Mouse (Mus musculus): ENCODE data around the gene Ankrd44. TPM values are rescaled to one million over a fixed set of nuclear protein-coding genes. Genes with fewer than 3 reads are reported as not detected.
"Not testable (repeated sequence)": the region's sequence is repeated elsewhere in the genome, so short reads cannot be mapped to it uniquely, and the experiment has no call there.

The Ankrd44 gene
- 15.8 and 20.1 TPM in 2 replicates for polyA plus RNA-seq (2016; fragmentation: Nextera tagmentation; extraction: Ambion mirVana)

- H3K27ac ChIP-seq (replicated peaks): peak within 1 kb of the TSS; percentile 89
- 0% methylated on average over 85 of the region's 94 CpGs for WGBS
Observed at GRCm38 (mm10) chr1:54925971-54926771, at the start of gene Ankrd44. TSS of gene Ankrd44 (minus strand) at chr1:54926387.

GRCm38 (mm10) chr1:54971687-54972404 lies 45.7 kb upstream of the Ankrd44 start:
- H3K4me2 ChIP-seq (replicated peaks): no peak overlapping the region
- H3K9ac ChIP-seq (replicated peaks): no peak overlapping the region
- H3K4me3 ChIP-seq: no peak overlapping the region
- WGBS: 89% methylated on average over 5 of the region's 5 CpGs
- no peaks in the 10 kb centered on the region for H3K27me3 ChIP-seq
- no peak overlapping the region for H3K27ac ChIP-seq (replicated peaks)
- no peaks in the 10 kb centered on the region for H3K9me3 ChIP-seq
- no peak for ATAC-seq (ENCODE audit: low FRiP score, low read depth)
- H3K4me1 ChIP-seq: no peaks in the 10 kb centered on the region
- no peaks in the 10 kb centered on the region for H3K36me3 ChIP-seq

More at GRCm38 (mm10) chr1:54925971-54926771, at the start of gene Ankrd44:
- no peaks in the 10 kb centered on the region for H3K9me3 ChIP-seq
- peak; percentile 94 for ATAC-seq (ENCODE audit: low FRiP score, low read depth)
- H3K4me3 ChIP-seq: peak within 1 kb of the TSS; percentile 82
- H3K9ac ChIP-seq (replicated peaks): peak within 1 kb of the TSS; percentile 85
- peak within 1 kb of the TSS; percentile 82 for H3K4me2 ChIP-seq (replicated peaks)
- H3K27me3 ChIP-seq: peaks cover 15% of the 10 kb centered on the region
- peaks cover 12% of the 10 kb centered on the region for H3K4me1 ChIP-seq
- H3K36me3 ChIP-seq: no peaks in the 10 kb centered on the region

GRCm38 (mm10) chr1:54966858-54967257 lies 40.7 kb upstream of the Ankrd44 start:
- no peaks in the 10 kb centered on the region for H3K27me3 ChIP-seq
- H3K9me3 ChIP-seq: no peaks in the 10 kb centered on the region
- ATAC-seq (ENCODE audit: low FRiP score, low read depth): no peak
- 98% methylated on average over 3 of the region's 3 CpGs for WGBS
- H3K4me2 ChIP-seq (replicated peaks): no peak overlapping the region
- no peak overlapping the region for H3K9ac ChIP-seq (replicated peaks)
- H3K27ac ChIP-seq (replicated peaks): no peak overlapping the region
- no peak overlapping the region for H3K4me3 ChIP-seq
- H3K4me1 ChIP-seq: no peaks in the 10 kb centered on the region
- H3K36me3 ChIP-seq: no peaks in the 10 kb centered on the region

GRCm38 (mm10) chr1:54965159-54965995 lies 39.2 kb upstream of the Ankrd44 start:
- H3K4me3 ChIP-seq: no peak overlapping the region
- H3K4me2 ChIP-seq (replicated peaks): no peak overlapping the region
- H3K36me3 ChIP-seq: no peaks in the 10 kb centered on the region
- no peaks in the 10 kb centered on the region for H3K4me1 ChIP-seq
- WGBS: 73% methylated on average over 11 of the region's 11 CpGs
- no peaks in the 10 kb centered on the region for H3K27me3 ChIP-seq
- no peak overlapping the region for H3K9ac ChIP-seq (replicated peaks)
- ATAC-seq (ENCODE audit: low FRiP score, low read depth): no peak
- no peaks in the 10 kb centered on the region for H3K9me3 ChIP-seq
- H3K27ac ChIP-seq (replicated peaks): no peak overlapping the region

GRCm38 (mm10) chr1:54961724-54962123 lies 35.5 kb upstream of the Ankrd44 start:
- ATAC-seq (ENCODE audit: low FRiP score, low read depth): no peak
- Histone ChIP-seq H3K9ac (replicated peaks) (no peak overlapping the region), H3K4me2 (replicated peaks) (no peak overlapping the region), H3K27me3 (no peaks in the 10 kb centered on the region), H3K27ac (replicated peaks) (no peak overlapping the region), H3K9me3 (no peaks in the 10 kb centered on the region), H3K36me3 (no peaks in the 10 kb centered on the region), H3K4me3 (no peak overlapping the region), H3K4me1 (no peaks in the 10 kb centered on the region)
- WGBS: 86% methylated on average over 9 of the region's 9 CpGs

- WGBS: 76% methylated on average over 9 of the region's 9 CpGs
- Histone ChIP-seq H3K9ac (replicated peaks) (no peak overlapping the region), H3K4me2 (replicated peaks) (no peak overlapping the region), H3K27me3 (no peaks in the 10 kb centered on the region), H3K4me1 (no peaks in the 10 kb centered on the region), H3K27ac (replicated peaks) (no peak overlapping the region), H3K4me3 (no peak overlapping the region), H3K36me3 (no peaks in the 10 kb centered on the region), H3K9me3 (no peaks in the 10 kb centered on the region)
- ATAC-seq (ENCODE audit: low FRiP score, low read depth): no peak
Observed at GRCm38 (mm10) chr1:54960613-54961165, 34.5 kb upstream of the Ankrd44 start.

- 75% methylated on average over 3 of the region's 3 CpGs for WGBS
- no peak overlapping the region for H3K4me3 ChIP-seq
- no peaks in the 10 kb centered on the region for H3K9me3 ChIP-seq
- no peaks in the 10 kb centered on the region for H3K27me3 ChIP-seq
- H3K27ac ChIP-seq (replicated peaks): no peak overlapping the region
- no peaks in the 10 kb centered on the region for H3K36me3 ChIP-seq
- no peaks in the 10 kb centered on the region for H3K4me1 ChIP-seq
- no peak overlapping the region for H3K4me2 ChIP-seq (replicated peaks)
- H3K9ac ChIP-seq (replicated peaks): no peak overlapping the region
- no peak for ATAC-seq (ENCODE audit: low FRiP score, low read depth)
Observed at GRCm38 (mm10) chr1:54958525-54958924, 32.3 kb upstream of the Ankrd44 start.

- H3K4me3 ChIP-seq; H3K36me3 ChIP-seq; H3K4me1 ChIP-seq; H3K27me3 ChIP-seq; ATAC-seq (ENCODE audit: low FRiP score, low read depth); H3K27ac ChIP-seq (replicated peaks); H3K4me2 ChIP-seq (replicated peaks); H3K9ac ChIP-seq (replicated peaks); H3K9me3 ChIP-seq: not testable (repeated sequence)
- WGBS: 98% methylated on average over 14 of the region's 14 CpGs
Observed at GRCm38 (mm10) chr1:54956995-54957394, 30.8 kb upstream of the Ankrd44 start.

- no peak for ATAC-seq (ENCODE audit: low FRiP score, low read depth)
- 91% methylated on average over 4 of the region's 4 CpGs for WGBS
- H3K36me3 ChIP-seq: no peaks in the 10 kb centered on the region
Observed at GRCm38 (mm10) chr1:54954856-54955255, 28.7 kb upstream of the Ankrd44 start.

GRCm38 (mm10) chr1:54944648-54945047 lies 18.5 kb upstream of the Ankrd44 start:
- no peak for ATAC-seq (ENCODE audit: low FRiP score, low read depth)
- Histone ChIP-seq H3K27ac (replicated peaks) (no peak overlapping the region), H3K9ac (replicated peaks) (no peak overlapping the region), H3K4me1 (no peaks in the 10 kb centered on the region), H3K4me2 (replicated peaks) (no peak overlapping the region), H3K9me3 (no peaks in the 10 kb centered on the region), H3K27me3 (no peaks in the 10 kb centered on the region), H3K36me3 (no peaks in the 10 kb centered on the region), H3K4me3 (no peak overlapping the region)
- 84% methylated on average over 3 of the region's 3 CpGs for WGBS

More at GRCm38 (mm10) chr1:54954856-54955255, 28.7 kb upstream of the Ankrd44 start:
- H3K27ac ChIP-seq (replicated peaks): no peak overlapping the region
- H3K4me3 ChIP-seq: no peak overlapping the region
- no peaks in the 10 kb centered on the region for H3K27me3 ChIP-seq
- no peaks in the 10 kb centered on the region for H3K9me3 ChIP-seq
- no peak overlapping the region for H3K9ac ChIP-seq (replicated peaks)
- H3K4me1 ChIP-seq: no peaks in the 10 kb centered on the region
- no peak overlapping the region for H3K4me2 ChIP-seq (replicated peaks)

GRCm38 (mm10) chr1:54935466-54935865 lies 9.3 kb upstream of the Ankrd44 start:
- Histone ChIP-seq H3K27me3 (no peaks in the 10 kb centered on the region), H3K4me2 (replicated peaks) (no peak overlapping the region), H3K27ac (replicated peaks) (no peak overlapping the region), H3K4me3 (no peak overlapping the region), H3K9me3 (no peaks in the 10 kb centered on the region), H3K36me3 (no peaks in the 10 kb centered on the region), H3K9ac (replicated peaks) (no peak overlapping the region), H3K4me1 (no peaks in the 10 kb centered on the region)
- ATAC-seq (ENCODE audit: low FRiP score, low read depth): no peak
- 89% methylated on average over 3 of the region's 3 CpGs for WGBS
